Mouse (Mus musculus) natural killer cell, adult 2 months (primary cell): Measurements from ENCODE around the gene Slc2a5.
A peak's percentile ranks its signal among the peaks of the same experiment; 100 is the strongest.

Source experiments
- DNase-seq, 2 experiments: peaks; one replicate each; pipeline ENCODE4 v3.0.0; 2022; ENCODE audit warnings: low spot score in 2 of 2

Slc2a5 gene

DNA sequence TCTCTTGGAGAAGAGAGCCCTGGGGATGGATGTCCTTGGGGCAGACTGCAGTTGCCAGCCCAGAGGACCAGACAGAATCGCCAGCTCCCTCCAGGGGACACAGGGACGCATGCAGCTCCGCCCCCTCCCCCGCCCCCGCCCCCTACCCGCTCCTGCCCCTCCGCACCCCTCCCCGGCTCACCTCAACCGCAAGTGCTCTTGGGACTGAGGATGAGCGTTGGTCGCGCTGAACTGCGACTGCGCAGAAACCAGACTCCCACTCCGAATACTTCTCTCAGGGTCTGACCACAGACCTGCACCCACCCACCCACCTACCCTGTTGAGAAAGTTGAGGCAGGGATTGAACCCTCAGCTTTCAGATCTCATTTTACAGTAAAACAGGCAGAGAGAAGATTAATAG is at the start of gene Slc2a5:
Slc2a5 (plus strand) TSS at position 229 of the 400 bp plus-strand sequence.
- DNase-seq: no peak

DNA sequence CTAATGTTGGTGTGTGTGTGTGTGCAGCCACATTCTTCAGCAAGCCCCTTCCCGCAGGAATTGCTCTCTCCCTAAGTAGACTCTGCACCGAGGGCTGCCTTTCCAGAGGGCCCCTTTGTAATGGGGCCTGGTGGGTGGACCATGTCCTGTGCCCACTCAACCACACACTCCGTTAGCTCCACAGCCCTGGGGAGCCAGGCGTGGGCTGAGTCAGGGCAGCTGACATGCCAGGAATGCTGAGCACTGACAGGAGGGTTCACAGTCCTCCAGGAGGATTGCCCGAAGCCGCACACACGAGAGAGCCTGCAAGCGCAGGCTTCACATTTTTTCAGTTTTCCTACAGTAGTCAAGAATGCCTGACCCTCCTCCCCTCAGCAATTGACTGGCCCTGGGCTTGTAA is 48.9 kb upstream of the Slc2a5 start:
- DNase-seq: no peak

DNA sequence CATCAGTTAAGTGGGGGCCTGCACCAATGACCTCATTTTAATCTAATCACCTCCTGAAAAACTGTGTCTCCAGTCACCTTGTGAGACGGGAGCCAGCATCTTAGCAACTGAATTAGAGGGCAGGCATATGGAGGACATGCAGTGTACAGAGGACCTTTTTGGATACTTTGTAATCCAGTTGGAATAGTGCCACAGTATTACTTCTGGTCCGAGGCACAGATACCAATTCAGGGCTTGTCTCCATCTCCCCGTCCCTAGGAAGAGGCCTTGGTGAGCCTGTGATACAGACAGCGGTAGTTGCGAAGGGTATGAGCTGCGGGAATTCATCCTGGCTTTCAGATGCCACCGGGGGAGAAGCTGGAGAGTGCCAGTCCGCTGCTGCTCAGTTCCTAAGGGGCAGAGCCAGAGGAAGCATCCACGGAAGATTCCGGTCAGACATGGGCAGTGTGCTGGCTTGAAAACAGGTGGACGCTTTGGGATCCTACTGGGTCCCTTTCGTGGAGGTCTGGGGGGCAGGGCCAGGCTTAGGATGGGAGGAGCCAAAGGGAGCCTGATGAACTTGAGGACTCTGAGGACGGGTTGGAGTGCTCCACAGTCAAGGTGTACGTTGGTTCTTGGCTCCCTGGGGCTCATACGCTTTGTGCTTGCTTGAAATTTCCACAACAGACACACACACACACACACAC is 46.5 kb upstream of the Slc2a5 start:
- DNase-seq: no peak

DNA sequence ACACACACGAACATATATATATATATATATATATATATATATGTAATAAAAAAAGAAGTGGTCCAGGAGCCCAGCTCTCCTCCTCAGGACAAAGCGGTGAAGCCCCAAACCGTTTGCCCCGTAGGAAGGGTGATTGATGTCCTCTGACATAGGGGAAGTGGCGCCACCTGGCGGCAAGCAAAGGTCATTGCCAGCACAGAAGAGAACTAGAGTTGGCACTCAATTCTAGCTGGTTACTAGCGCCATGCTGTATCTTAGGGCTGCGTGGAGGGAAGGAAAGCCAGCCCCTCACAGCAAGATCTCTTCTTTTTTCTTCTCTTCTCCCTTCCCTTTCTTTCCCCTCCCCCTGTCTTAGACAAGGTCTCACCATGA is 46.0 kb upstream of the Slc2a5 start:
- peak in 1 of 2 experiments; percentile 44 for DNase-seq

DNA sequence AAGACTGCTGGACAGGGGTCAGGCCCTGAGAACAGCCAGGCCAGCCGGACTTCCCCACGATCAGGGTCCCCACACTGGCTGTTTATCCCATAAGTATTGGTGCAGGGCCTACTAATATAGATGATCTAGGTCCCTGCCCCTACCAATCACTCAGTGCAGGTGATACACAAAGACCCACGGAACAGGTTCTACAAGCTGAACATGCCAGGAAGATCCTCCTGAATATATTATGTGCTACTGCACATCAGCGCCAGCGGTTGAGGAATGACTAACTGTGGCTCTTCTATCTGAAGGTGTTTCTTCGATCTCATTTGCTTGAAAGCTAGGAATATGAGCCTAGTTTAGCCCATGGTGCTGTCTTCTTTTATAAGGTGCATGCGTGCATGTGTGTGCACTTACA is 43.7 kb upstream of the Slc2a5 start:
- no peak for DNase-seq

DNA sequence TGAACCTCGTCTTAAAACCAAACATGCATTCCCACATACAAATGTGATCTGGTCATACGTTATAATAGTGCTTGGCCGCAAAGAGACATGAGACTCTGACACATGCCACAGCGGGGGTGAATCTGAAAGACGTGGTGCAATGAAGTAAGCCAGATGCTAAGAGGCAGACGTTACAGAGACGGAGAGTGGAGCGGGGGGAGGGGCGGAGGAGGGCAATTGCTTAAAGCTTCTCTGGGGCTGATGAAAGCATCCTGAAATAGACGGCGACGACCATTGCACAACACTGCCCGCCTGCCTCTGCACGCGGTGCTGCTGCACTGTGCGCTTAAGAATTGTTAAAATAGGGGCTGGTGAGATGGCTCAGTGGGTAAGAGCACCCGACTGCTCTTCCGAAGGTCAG is 42.9 kb upstream of the Slc2a5 start:
- no peak for DNase-seq

DNA sequence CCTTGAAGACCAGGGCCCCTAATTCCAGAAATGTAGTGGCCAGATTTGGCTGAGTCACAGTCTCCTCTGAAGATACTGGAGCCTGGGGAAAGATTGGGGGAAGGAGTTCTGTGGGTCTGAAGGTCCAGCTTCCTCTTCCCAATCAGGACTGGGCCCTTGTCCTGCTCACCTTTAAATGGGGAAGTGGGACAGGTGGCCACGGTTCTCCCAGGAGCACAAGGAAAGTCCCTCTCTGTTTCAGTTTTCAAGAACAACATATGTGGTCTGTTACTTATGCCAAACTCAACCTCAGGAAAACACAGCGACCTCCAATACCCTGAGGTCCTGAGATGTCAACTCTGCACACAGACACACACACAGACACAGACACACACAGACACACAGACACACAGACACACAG is 40.4 kb upstream of the Slc2a5 start:
- no peak for DNase-seq

DNA sequence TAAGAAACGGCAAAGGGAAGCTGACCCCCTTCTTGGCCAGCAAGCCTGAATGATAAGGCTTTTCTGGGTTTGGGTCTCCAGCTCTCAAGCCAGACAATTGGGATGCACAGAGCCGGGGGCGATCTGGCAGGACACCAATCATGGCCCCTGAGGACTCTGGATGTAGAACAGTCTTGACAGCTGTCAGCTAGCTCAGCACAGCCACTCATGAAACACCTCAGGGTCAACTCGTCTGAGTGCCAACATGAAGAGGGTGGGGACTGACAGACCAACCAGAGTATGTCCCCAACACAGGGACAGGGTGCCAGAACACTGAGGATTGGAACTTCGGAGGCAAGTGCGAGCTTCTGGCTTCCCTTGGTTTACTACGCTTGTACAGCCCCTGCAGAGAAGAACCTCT is 39.8 kb upstream of the Slc2a5 start:
- no peak for DNase-seq

DNA sequence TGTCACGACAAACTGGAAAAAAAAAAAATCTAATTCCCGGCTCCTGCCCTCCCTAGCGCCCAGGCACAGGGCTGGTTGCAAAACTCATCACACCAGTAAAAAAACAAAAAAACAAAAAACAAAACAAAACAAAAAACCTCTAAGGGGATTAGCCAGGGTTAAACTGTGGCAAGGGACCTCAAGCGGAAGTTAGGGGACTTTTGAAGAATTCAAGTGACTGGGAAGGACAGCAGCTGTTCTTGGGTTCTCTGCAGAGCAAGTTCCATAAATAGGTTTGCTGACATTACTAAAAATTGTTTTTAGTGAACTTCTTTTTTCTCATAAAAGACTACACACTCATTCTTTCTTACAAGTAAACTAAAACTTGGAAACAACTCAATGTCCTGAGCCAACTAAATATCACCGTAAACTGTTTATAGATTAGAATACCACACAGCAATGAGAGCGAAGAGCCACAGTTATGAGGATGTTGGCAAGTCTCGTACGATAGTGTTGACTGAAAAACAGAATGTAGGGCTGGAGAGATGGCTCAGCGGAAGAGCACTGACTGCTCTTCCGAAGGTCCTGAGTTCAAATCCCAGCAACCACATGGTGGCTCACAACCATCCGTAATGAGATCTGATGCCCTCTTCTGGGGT is 38.6 kb upstream of the Slc2a5 start:
- no peak for DNase-seq

DNA sequence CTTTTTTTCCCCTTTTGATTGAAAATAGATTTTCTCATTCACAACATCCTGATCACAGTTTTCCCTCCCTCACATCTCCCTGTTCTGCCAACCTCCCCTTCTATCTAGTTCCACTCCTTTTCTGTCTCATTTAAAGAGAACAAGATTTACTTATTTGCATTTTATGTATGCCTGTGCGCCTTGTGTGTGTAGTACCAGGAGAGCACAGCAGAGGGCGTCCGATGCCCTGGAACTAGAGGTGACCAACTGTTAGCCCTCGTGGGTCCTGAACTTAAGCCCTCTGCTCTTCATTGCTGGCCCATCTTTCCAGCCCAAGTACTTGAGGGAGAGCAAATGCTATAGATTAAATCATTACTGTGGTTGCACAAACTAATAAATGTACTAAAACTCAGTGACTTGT is 33.7 kb upstream of the Slc2a5 start:
- no peak for DNase-seq

DNA sequence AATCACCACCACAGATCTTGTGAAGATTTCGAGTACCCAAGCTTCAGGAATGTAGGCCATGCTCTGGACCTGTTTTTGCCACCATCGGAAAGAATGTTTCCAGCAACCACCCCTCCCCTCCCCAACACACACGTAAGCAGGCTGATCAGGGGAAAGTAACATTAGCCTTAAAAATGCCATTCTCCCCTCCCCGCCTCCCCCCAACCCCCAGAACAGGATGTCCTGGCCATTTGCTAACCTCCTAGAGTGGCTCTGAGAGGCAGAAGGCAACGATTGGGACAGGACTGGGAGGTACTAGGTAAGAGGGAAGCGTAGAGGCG is 32.3 kb upstream of the Slc2a5 start:
- no peak for DNase-seq

DNA sequence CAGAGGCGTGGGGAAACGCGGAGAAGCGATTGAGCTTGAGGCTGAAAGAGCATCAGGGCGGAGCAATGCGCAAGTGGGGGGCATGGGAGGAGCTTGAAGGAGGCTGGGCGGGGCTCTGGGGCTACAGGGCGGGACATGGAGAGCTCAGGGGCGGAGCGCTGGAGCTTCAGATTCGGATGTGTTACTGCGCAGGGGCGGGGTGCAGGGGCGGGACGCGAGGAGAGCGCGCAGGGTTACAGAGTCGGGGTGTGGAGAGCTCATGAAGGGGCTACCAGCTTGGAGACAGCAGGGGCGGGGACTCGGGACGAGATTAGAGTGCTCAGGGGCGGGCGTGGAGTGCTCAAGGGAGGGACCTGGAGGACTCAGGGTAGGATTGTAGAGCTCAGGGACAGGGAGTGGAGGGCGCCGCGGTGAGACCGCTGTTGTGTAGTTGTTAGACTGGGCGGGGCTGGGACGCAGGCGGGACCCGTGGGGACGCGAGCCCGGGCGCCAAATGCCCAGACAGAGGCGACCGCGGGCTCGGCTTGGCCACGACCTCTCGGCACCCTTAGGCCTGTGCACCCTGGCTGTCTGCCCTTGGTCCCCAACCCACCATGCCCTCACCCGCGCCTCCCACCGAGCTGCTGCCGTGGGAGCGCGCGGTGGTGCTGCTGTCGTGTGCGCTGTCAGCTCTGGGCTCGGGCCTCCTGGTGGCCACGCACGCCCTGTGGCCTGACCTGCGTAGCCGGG is 31.8 kb upstream of the Slc2a5 start, which contains the start of gene Gpr157:
Gpr157 (plus strand) TSS at position 205 of the 729 bp plus-strand sequence.
- DNase-seq: peak; percentile 84 to 90

DNA sequence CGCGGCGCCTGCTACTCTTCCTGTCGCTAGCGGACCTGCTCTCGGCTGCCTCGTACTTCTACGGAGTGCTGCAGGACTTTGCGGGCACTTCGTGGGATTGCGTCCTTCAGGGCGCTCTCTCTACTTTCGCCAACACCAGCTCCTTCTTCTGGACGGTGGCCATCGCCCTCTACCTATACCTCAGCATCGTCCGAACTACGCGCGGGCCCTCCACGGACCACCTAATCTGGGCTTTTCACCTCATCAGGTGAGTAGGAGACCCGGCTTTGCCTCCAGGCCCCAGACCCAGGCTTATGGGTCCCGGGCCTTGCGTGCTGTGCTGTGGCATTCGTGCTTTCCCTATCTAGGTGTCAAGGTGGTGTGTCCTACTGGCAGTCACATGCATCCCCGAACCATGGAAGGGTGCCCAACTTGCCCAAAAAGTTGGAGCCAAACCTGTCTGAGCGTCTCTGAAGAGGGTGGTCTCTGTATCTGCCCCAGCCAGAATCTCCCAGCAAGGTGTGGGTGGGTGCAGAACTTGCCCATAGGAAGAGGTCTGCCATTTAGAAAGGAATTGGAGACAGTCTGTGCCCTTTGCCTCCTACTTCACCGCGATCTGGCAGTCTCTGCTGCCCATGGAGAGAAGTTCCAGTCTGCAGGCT is 31.1 kb upstream of the Slc2a5 start:
- no peak for DNase-seq

DNA sequence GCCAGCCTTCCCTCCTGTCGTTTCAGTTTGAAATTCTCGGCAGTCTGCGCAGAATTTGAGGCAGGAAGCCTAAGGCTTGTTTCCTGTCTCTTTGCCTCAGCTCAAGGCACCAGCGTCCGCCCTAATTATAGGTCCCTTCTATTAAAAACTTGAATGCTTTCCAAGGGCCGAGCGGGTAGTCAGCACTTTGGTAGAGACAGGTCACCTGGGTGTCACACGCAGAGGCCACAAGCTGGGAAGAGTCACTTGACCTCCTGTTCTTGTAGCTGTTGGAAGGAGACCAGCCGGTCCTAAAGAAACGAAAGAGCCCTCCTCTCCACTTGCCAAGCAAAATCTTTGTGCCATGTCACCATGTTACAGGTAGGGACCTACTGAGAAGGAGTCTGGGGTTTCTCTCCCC is 30.0 kb upstream of the Slc2a5 start:
- DNase-seq: no peak

DNA sequence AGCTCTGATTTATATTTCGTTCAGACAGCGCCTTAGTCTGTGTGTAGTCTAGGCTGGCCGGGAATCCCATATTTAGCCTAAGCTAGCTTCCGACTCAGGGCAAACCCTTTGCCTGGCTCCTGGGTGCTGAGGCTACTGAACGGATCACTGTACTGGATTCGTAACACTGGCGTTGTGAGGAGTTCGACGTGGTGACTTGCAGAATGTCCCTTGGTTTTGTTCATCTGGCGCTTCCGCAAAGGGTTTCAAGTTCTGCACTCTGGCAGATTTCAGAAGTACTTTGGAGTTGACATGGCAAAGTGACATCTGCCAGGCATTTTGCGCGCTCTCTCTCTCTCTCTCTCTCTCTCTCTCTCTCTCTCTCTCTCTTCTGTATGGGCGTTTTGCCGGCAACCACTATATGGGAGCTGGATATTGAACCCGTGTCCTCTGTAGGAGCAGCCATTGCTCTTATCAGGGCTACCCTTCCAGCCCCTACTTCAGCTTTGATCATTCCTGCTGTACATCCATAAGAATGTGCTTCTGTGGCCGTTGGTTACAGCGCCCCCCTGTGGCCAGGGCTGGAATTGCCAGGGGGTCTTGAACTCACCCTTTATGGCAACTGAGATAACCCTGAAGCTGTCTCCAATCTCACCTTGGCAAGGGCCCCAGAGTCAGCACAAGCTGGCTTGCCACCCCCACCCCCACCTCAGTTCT is 27.0 kb upstream of the Slc2a5 start:
- peak; percentile 28 to 63 for DNase-seq

DNA sequence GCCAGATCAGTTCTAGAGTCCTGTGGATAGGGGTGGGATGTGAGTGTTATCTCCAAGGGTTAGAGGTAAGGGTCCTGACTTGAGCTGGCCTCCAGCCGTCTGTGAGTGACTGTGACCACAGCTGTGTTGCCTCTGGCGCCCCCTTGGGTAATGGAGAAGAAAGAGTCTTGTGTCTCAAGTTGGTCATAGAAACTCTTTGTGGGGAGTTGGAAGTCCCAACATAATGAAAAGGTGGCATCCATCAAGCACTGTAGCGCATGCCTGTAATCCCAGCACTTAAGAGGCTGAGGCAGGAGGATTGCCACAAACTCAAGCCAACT is 26.5 kb upstream of the Slc2a5 start:
- DNase-seq: no peak

DNA sequence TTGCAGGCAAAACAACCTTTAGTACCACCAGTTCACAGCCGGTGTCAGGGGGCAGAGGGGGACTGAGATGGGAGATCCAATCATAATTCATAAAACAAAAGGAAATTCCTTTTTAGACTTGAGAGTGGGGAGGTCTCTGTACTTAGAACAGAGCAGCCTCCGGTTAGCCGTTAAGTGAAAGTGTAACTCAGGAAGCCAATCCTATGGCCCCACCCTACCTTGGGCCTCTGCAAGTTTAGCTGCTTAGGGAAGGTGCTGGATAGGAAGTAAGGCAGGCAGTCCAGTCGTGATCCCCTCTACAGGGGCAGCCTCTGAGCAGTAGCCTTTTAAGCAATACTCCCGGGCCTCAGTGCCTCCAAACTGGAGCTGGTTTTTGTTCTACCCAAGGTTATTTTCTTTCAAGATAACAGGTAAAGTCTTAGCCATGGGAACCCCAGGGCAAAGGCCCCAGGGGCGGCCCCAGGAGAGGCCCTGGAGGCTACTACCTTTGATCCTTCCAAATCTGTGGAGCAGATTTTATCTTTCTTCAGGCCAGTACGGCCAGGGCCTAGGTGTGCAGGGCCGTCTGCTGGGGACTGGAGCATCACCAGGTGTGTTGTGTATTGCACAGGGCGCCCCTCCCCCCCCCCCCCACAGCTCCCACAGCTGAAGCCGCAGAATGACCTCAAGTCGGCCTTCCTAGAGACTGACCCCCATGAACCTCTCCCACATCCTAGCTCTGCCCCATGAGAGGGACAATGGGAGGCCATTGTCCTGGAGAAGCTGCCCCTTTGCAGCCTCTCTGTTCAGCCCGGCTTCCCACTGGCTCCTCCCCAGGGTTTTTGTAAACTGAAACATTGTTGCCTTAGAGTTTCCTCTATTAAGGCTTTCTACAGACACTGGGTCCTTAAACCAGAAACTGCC is 25.3 kb upstream of the Slc2a5 start:
- DNase-seq: no peak

DNA sequence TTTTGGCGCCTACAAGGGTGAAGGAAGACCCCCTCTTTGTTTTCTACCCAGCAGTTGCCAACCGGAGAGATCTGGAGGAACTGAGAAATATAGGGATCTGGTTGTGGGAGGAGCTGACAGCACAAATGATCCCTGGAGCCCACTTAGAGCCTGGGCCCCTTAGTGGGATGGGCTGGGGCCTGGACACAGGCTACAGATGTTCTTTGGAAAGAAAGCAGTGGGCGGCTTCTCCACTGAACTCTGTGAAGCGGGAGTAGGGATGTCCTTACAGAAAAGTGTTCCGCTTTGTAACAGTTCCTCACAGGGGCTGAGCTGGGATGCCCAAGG is 24.7 kb upstream of the Slc2a5 start:
- DNase-seq: no peak

DNA sequence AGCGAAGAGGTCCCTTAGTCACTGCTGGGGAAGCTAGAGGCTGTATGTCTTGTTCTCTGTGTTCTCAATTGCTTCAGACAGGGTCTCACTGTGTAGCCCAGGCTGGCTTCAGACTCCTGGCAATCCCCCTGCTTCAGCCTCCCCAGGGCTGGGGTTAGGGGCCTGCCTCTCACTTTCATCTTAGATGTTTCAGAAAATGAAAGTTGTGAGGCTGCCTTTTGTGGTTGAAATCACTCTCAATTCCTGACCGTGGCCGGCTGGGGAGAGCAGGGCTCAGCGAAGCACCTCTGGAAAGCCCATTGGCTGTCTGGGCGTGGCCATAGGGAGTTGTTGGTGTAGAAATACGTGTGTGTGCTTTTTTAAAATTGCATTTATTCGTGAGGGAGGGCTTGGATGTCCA is 22.8 kb upstream of the Slc2a5 start:
- DNase-seq: no peak

DNA sequence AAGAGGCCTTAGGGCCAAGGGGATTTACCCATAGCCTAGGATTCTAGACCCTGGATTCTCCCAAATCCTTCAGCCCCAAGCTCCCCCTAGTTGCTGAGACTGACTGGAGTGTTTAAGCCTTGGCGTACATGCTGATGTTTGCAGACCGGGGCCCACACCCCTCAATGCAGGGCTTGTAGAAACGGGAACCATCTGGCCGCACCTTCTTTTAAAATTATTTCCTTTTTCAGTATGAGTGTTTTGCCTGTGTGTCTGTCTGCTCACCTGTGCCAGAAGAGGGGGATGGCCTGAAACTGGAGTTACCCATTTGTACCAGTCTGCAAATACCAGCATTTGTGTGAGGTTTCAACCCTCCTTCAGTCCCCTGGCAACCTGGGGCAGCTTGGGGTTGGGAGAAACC is 21.2 kb upstream of the Slc2a5 start:
- DNase-seq: no peak

DNA sequence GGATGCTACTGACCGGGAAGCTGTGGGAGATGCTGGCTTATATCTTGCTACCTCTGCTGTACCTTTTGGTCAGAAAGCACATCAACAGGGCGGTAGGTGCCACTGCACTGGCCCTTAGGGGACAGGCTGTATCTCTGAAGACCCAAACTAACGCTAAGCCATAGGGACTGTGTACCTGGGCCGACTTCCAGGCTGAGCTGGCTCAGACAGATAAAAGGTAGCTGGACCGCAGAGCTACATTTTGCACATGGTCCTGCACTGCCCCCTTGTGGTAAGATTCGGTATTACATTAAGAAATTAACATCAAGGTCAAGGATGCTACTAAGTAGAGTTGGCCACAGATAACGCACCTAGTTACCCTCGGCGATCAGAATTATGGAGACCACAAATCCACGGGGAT is 20.2 kb upstream of the Slc2a5 start:
- peak; percentile 62 to 65 for DNase-seq
